Mouse (Mus musculus) limb, embryonic 14.5 days (tissue): Measurements from ENCODE around the gene Arl6ip5. TPM values are rescaled to one million over a fixed set of nuclear protein-coding genes. Genes with fewer than 3 reads are reported as not detected.

Experiments used
- ATAC-seq: fragments of 200-750 bp; cut with Nextera tagmentation; 2 replicates; pipeline ENCODE4 v1.8.0; 2017; ENCODE audit warnings: low read depth, moderate number of reproducible peaks, moderate TSS enrichment; ENCODE audit not compliant: low FRiP score
- DNase-seq: peaks from one replicate; pipeline ENCODE4 v3.0.0-alpha.2; 2015; ENCODE audit warnings: low spot score
- H3K27ac ChIP-seq: fragments of 300-500 bp; sonication (generic); replicated peaks from 2 replicates; pipeline ENCODE4 v1.5.1; 2014; ENCODE audit warnings: low read depth, mild to moderate bottlenecking, low read length, moderate library complexity, mixed read lengths
- H3K27me3 ChIP-seq: fragments of 300-500 bp; sonication (generic); 2 replicates; pipeline ENCODE4 v1.6.1; 2014; ENCODE audit warnings: low read length, mixed read lengths; ENCODE audit not compliant: control insufficient read depth, insufficient read depth
- H3K36me3 ChIP-seq: fragments of 300-500 bp; sonication (generic); 2 replicates; pipeline ENCODE4 v1.6.1; 2014; ENCODE audit warnings: mild to moderate bottlenecking, low read length, moderate library complexity, mixed read lengths; ENCODE audit not compliant: control insufficient read depth, insufficient read depth
- H3K4me1 ChIP-seq: fragments of 300-500 bp; sonication (generic); 2 replicates; pipeline ENCODE4 v1.6.1; 2014; ENCODE audit warnings: antibody characterized with exemption, low read length, mixed read lengths; ENCODE audit not compliant: control insufficient read depth, insufficient read depth
- H3K4me2 ChIP-seq: fragments of 300-500 bp; sonication (generic); replicated peaks from 2 replicates; pipeline ENCODE4 v1.6.1; 2014; ENCODE audit warnings: low read depth, mild to moderate bottlenecking, low read length, moderate library complexity; ENCODE audit not compliant: severe bottlenecking
- H3K4me3 ChIP-seq: fragments of 300-500 bp; sonication (generic); replicated peaks from 2 replicates; pipeline ENCODE4 v1.5.1; 2014; ENCODE audit warnings: low read length
- H3K9ac ChIP-seq: fragments of 300-500 bp; sonication (generic); 2 replicates; pipeline ENCODE4 v1.6.1; 2014; ENCODE audit warnings: mild to moderate bottlenecking, low read depth, low read length, moderate library complexity; ENCODE audit not compliant: severe bottlenecking
- H3K9me3 ChIP-seq: fragments of 300-500 bp; sonication (generic); 2 replicates; pipeline ENCODE4 v1.6.1; 2016; ENCODE audit warnings: low read length; ENCODE audit not compliant: control insufficient read depth
- POLR2A ChIP-seq: fragments of 200-500 bp; IDR thresholded peaks from 2 replicates; pipeline ENCODE4 v1.8.0; 2012; ENCODE audit warnings: inconsistent platforms, mild to moderate bottlenecking, moderate library complexity, borderline replicate concordance; ENCODE audit not compliant: insufficient read depth, insufficient read length; ENCODE audit errors: extremely low read depth
- WGBS: fragments of 180-500 bp; shearing (Covaris S2); extraction: QIAGEN DNeasy Blood & Tissue Kit; methylation state at CpG from one replicate; pipeline ENCODE4 v1.1.7; 2014; 5-methylcytosine and 5-hydroxymethylcytosine counted together
- polyA plus RNA-seq, 2 experiments: library from polyadenylated mRNA; depleted of rRNA in 1 of 2; stranded (reverse) in 1 of 2; unstranded in 1 of 2; fragments of >200 nt; fragmentation: Nextera tagmentation in 1 of 2; extraction: Ambion mirVana in 1 of 2; gene quantifications; 2 replicates each; pipeline versions ENCODE4 v1.2.1 to v1.2.3; 2012 to 2014

Arl6ip5 gene
- polyA plus RNA-seq, 2 experiments: 49.1 to 81.3 TPM

GRCm38 (mm10) chr6:97223566-97223965 is 13.1 kb downstream of the Arl6ip5 start:
- 59% methylated on average over 4 of the region's 4 CpGs for WGBS
- DNase-seq: no peak

GRCm38 (mm10) chr6:97224505-97224904 is 14.0 kb downstream of the Arl6ip5 start:
- no peak for DNase-seq
- Histone ChIP-seq H3K27me3 (0 out of 2 replicates have a peak, but pooled peaks cover 4% of the 10 kb centered on the region), H3K27ac (no peak overlapping the region), H3K9me3 (no peaks in the 10 kb centered on the region), H3K4me1 (peaks cover 7% of the 10 kb centered on the region; the same call in 1 of the 2 replicates), H3K4me2 (no peak overlapping the region), H3K9ac (no peak overlapping the region), H3K4me3 (no peak overlapping the region), H3K36me3 (peaks cover 3% of the 10 kb centered on the region; the same call in 1 of the 2 replicates)
- no peak for ATAC-seq
- TF ChIP-seq POLR2A: no peak
- 96% methylated on average over 8 of the region's 8 CpGs for WGBS

More at GRCm38 (mm10) chr6:97223566-97223965, 13.1 kb downstream of the Arl6ip5 start:
- TF ChIP-seq POLR2A: no peak
- Histone ChIP-seq H3K9ac (no peak overlapping the region), H3K4me1 (peaks cover 7% of the 10 kb centered on the region; the same call in 1 of the 2 replicates), H3K36me3 (no peaks in the 10 kb centered on the region), H3K4me3 (no peak overlapping the region), H3K4me2 (no peak overlapping the region), H3K27ac (no peak overlapping the region), H3K9me3 (no peaks in the 10 kb centered on the region), H3K27me3 (no peaks in the 10 kb centered on the region)
- no peak for ATAC-seq

- no peak for ATAC-seq
- H3K9me3 ChIP-seq: no peaks in the 10 kb centered on the region
- 35% methylated on average over 1 of the region's 1 CpGs for whole genome bisulfite sequencing
Observed at GRCm38 (mm10) chr6:97226083-97226491, 15.6 kb downstream of the Arl6ip5 start.

GRCm38 (mm10) chr6:97227067-97227847 is 16.8 kb downstream of the Arl6ip5 start:
- ATAC-seq: no peak
- WGBS: 94% methylated on average over 9 of the region's 9 CpGs

More at GRCm38 (mm10) chr6:97226083-97226491, 15.6 kb downstream of the Arl6ip5 start:
- Histone ChIP-seq H3K36me3 (peaks cover 10% of the 10 kb centered on the region; the same call in 1 of the 2 replicates), H3K4me2 (no peak overlapping the region), H3K27ac (no peak overlapping the region), H3K27me3 (peaks cover 19% of the 10 kb centered on the region; the same call in 1 of the 2 replicates), H3K4me3 (no peak overlapping the region), H3K4me1 (peaks cover 7% of the 10 kb centered on the region; the same call in 1 of the 2 replicates), H3K9ac (no peak overlapping the region)
- DNase-seq: no peak
- no peak for TF ChIP-seq POLR2A

GRCm38 (mm10) chr6:97234911-97235668 is 24.6 kb downstream of the Arl6ip5 start:
- Histone ChIP-seq H3K9me3 (peaks cover 3% of the 10 kb centered on the region; the same call in 1 of the 2 replicates), H3K27me3 (peaks cover 63% of the 10 kb centered on the region), H3K36me3 (peaks cover 24% of the 10 kb centered on the region; the same call in 1 of the 2 replicates), H3K27ac (no peak overlapping the region), H3K4me1 (no peaks in the 10 kb centered on the region; the same call in 1 of the 2 replicates), H3K9ac (no peak overlapping the region), H3K4me3 (no peak overlapping the region), H3K4me2 (no peak overlapping the region)
- 82% methylated on average over 7 of the region's 7 CpGs for WGBS
- no peak for TF ChIP-seq POLR2A
- ATAC-seq: no peak
- no peak for DNase-seq

More at GRCm38 (mm10) chr6:97227067-97227847, 16.8 kb downstream of the Arl6ip5 start:
- H3K4me2 ChIP-seq: no peak overlapping the region
- H3K36me3 ChIP-seq: peaks cover 17% of the 10 kb centered on the region; the same call in 1 of the 2 replicates
- no peak overlapping the region for H3K4me3 ChIP-seq
- no peak overlapping the region for H3K9ac ChIP-seq
- H3K27me3 ChIP-seq: peaks cover 28% of the 10 kb centered on the region
- H3K9me3 ChIP-seq: no peaks in the 10 kb centered on the region
- H3K4me1 ChIP-seq: 0 out of 2 replicates have a peak, but pooled peaks cover under 1% of the 10 kb centered on the region
- TF ChIP-seq POLR2A: no peak
- DNase-seq: no peak
- no peak overlapping the region for H3K27ac ChIP-seq
